Mouse (Mus musculus) G1E-ER4 (cell line): ENCODE results near the gene Gm21477. TPM values are rescaled to one million over a fixed set of nuclear protein-coding genes. Genes with fewer than 3 reads are reported as not detected.
"Not testable (repeated sequence)": the region's sequence is repeated elsewhere in the genome, so short reads cannot be mapped to it uniquely, and the experiment has no call there.

Experiments used
- GATA1 ChIP-seq: IDR thresholded peaks from one replicate; pipeline ENCODE4 v1.8.0; 2012; ENCODE audit warnings: low read length, inconsistent platforms
- polyA plus RNA-seq: library from polyadenylated mRNA; stranded (reverse); fragments of >175 nt; gene quantifications from 2 replicates; pipeline ENCODE4 v1.2.3, GENCODE M21; 2012

The Gm21477 gene
- not detected in 2 replicates for polyA plus RNA-seq

- not testable (repeated sequence) for TF ChIP-seq GATA1
These were observed at the start of gene Gm21477 for GRCm38 (mm10) chrY:87116521-87116920. Gene Gm21477 (plus strand): TSS chrY:87116821.
